Mouse (Mus musculus): ENCODE measurements at regions not wholly inside any gene's neighbourhood (a gene's known extent, or its start where the extent isn't known, plus 50 kb on each side); places are given as distances from the start of the nearest gene placed in this dataset.
A peak's percentile ranks its signal among the peaks of the same experiment; 100 is the strongest.
"Not testable (repeated sequence)": the region's sequence is repeated elsewhere in the genome, so short reads cannot be mapped to it uniquely, and the experiment has no call there.

DNA sequence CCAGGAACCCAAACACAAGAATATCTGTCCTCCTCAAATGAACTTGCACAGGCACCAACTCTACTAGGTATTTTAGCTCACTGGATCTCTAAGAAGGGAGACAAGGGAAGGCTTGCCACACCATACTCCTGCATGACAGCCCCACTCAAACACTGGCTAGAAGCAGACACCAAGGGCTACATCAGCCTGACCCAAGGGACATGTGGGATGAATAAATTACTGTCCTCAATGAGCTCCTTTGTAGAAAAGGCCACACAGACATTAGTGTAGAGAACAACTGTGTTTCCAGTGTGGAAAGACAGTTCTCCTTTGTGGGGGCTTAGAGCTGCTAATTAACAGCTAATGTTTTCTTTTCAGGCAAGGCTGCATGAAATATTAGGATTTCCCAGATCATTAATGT, 335.9 kb upstream of the Clnk start:
- Histone ChIP-seq H3K4me3 (no peak overlapping the region), H3K27ac (no peak overlapping the region)
- intact Hi-C loops (cut with DNase I): no loop called here
- no peak for DNase-seq
- no peak for TF ChIP-seq CTCF (IDR thresholded peaks at IDR 0.05)

DNA sequence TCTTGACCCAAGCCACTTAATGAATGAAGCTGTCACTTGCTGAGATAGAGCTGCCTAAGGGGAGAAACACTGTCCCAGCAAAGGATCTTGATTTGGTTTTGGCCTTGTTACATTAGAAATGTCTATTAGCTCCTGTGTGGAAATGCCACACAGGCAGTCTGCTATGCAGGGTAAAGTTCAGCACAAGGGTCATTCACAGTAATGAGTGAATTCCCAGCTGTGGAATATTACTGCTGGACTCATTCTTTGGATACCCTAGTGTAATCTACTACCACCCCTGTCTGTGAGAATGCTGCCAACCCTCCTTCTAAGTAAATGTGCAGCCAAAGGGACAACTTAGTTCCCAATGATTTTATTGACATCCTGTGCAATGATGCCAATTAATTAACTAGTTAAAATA, 322.2 kb upstream of the Clnk start:
- Histone ChIP-seq H3K4me3 (no peak overlapping the region), H3K27ac (no peak overlapping the region)
- TF ChIP-seq CTCF (IDR thresholded peaks at IDR 0.05): no peak
- DNase-seq: no peak
- intact Hi-C loops (cut with DNase I): no loop called here

DNA sequence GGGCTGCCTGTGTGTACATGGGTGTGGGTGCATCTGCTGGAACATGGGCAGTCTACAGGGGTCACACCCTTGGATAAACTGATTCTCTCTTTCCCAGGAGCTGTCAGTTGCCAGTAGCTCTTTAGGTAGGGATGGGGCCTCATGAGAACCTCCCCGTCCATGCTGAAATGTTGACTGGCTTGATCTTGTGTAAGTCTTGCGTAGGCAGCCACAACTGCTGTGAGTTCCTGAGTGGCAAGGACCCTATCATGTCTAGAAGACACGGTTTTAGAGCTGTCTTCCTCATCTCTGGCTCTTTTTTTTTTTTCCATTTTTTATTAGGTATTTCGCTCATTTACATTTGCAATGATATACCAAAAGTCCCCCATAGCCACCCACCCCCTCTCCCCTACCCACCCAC, 314.5 kb upstream of the Clnk start:
- intact Hi-C loops (cut with DNase I); H3K4me3 ChIP-seq; H3K27ac ChIP-seq; DNase-seq: not testable (repeated sequence)

- intact Hi-C loops (cut with DNase I): no loop called here
- Histone ChIP-seq H3K27ac (no peak overlapping the region), H3K4me3 (no peak overlapping the region)
- no peak for TF ChIP-seq CTCF (IDR thresholded peaks at IDR 0.05)
- DNase-seq: no peak
Measured at GRCm38 (mm10) chr5:39181616-39182402, 305.2 kb upstream of the Clnk start.

GRCm38 (mm10) chr5:39181028-39181427, 304.4 kb upstream of the Clnk start:
- TF ChIP-seq CTCF (IDR thresholded peaks at IDR 0.05): no peak
- intact Hi-C loops (cut with DNase I): no loop called here
- Histone ChIP-seq H3K4me3 (no peak overlapping the region), H3K27ac (no peak overlapping the region)
- DNase-seq: no peak

GRCm38 (mm10) chr5:39177891-39178290, 301.3 kb upstream of the Clnk start:
- Histone ChIP-seq H3K27ac (no peak overlapping the region), H3K4me3 (no peak overlapping the region)
- intact Hi-C loops (cut with DNase I): no loop called here
- DNase-seq: no peak
- TF ChIP-seq CTCF (IDR thresholded peaks at IDR 0.05): no peak

- no peak overlapping the region for H3K27ac ChIP-seq
- no peak for TF ChIP-seq CTCF (IDR thresholded peaks at IDR 0.05)
- peak; percentile 18 for DNase-seq
- H3K4me3 ChIP-seq: no peak overlapping the region
- intact Hi-C loops (cut with DNase I): no loop called here
Measured at GRCm38 (mm10) chr5:39176906-39177305, 300.3 kb upstream of the Clnk start.

DNA sequence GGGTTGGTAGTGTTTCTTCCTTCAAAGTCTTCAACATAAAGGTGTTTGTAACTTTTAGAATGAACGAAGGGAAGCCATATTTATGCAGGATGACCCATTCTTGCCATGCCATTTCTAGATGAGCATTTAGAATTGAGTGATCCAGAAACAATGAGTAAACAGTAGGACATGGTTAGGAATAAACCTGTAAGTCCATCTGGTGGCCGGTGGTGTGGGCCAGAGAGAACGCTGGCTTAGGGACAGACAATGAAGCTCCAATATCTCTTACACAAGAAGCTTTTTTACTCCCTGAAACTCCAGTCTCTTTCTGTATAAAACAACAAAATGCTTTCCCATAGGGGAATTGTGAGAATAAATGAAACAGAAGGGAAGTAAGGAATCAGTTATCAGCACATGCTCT, 296.9 kb upstream of the Clnk start:
- TF ChIP-seq CTCF (IDR thresholded peaks at IDR 0.05): no peak
- no peak overlapping the region for H3K4me3 ChIP-seq
- intact Hi-C loops (cut with DNase I): no loop called here
- H3K27ac ChIP-seq: no peak overlapping the region
- no peak for DNase-seq

GRCm38 (mm10) chr5:39159651-39160050, 283.0 kb upstream of the Clnk start:
- no peak for TF ChIP-seq CTCF (IDR thresholded peaks at IDR 0.05)
- intact Hi-C loops (cut with DNase I): no loop called here
- Histone ChIP-seq H3K4me3 (no peak overlapping the region), H3K27ac (no peak overlapping the region)
- no peak for DNase-seq

DNA sequence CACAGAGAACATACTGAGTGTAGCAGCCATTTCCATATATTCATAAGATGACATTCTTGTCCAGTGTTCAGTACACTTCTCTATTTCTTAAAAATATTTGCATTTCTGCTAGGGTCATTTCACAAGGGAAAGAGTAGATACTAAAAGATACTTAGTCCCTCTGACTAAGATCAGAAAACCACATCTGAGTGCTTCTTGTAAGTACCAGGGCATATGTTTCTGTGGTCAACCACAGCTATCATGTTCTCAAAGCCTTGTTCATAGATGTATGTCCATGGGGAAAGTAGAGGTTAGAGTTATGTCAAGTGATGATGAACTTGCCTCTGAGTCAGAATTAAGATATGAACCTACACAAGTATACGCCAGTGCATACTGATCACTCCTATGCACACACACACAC, 279.2 kb upstream of the Clnk start:
- intact Hi-C loops (cut with DNase I): no loop called here
- no peak for DNase-seq
- H3K27ac ChIP-seq: no peak overlapping the region
- H3K4me3 ChIP-seq: no peak overlapping the region
- TF ChIP-seq CTCF (IDR thresholded peaks at IDR 0.05): no peak

GRCm38 (mm10) chr5:39153291-39153794, 276.7 kb upstream of the Clnk start:
- Histone ChIP-seq H3K4me3 (no peak overlapping the region), H3K27ac (no peak overlapping the region)
- intact Hi-C loops (cut with DNase I): no loop called here
- TF ChIP-seq CTCF (IDR thresholded peaks at IDR 0.05): no peak
- DNase-seq: no peak

GRCm38 (mm10) chr5:39151917-39152316, 275.3 kb upstream of the Clnk start:
- no peak overlapping the region for H3K27ac ChIP-seq
- intact Hi-C loops (cut with DNase I): no loop called here
- TF ChIP-seq CTCF (IDR thresholded peaks at IDR 0.05): no peak
- H3K4me3 ChIP-seq: no peak overlapping the region
- no peak for DNase-seq

- TF ChIP-seq CTCF (IDR thresholded peaks at IDR 0.05): no peak
- Histone ChIP-seq H3K4me3 (no peak overlapping the region), H3K27ac (no peak overlapping the region)
- DNase-seq: no peak
- intact Hi-C loops (cut with DNase I): no loop called here
Measured at GRCm38 (mm10) chr5:39150891-39151290, 274.3 kb upstream of the Clnk start.

DNA sequence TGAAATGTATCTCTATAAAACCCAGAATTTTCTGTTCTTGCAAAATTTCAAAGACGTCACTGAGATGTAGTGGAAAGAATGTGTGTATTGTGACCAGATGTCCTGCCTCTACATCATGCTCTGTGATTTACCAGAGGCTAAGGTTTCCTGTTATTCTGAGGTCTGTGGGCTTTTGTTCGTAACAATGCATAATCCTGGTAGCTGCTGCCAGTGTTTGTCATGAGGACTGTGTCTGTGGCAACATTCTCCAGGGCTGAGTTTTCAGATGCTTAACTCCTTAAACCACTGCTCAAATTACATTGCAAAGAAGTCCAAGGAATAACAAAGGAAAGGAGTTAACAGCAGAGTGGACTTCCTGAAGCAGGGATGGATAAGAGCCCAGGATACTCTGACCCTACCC, 269.0 kb upstream of the Clnk start:
- TF ChIP-seq CTCF (IDR thresholded peaks at IDR 0.05): no peak
- Histone ChIP-seq H3K4me3 (no peak overlapping the region), H3K27ac (no peak overlapping the region)
- intact Hi-C loops (cut with DNase I): no loop called here
- DNase-seq: no peak
